Mouse (Mus musculus) embryonic facial prominence, embryonic 12.5 days (tissue): ENCODE results near the gene Gm20683. TPM values are rescaled to one million over a fixed set of nuclear protein-coding genes. Genes with fewer than 3 reads are reported as not detected.

ENCODE experiments used
- ATAC-seq: fragments of 200-750 bp; cut with Nextera tagmentation; 2 replicates; pipeline ENCODE4 v1.8.0; 2017; ENCODE audit not compliant: insufficient number of reproducible peaks, insufficient read depth, low FRiP score, low TSS enrichment
- H3K27ac ChIP-seq: fragments of 300-500 bp; sonication (generic); 2 replicates; pipeline ENCODE4 v1.5.1; 2016; ENCODE audit warnings: mild to moderate bottlenecking
- H3K27me3 ChIP-seq: fragments of 300-500 bp; sonication (generic); 2 replicates; pipeline ENCODE4 v1.6.1; 2016; ENCODE audit warnings: mild to moderate bottlenecking, moderate library complexity
- H3K36me3 ChIP-seq: fragments of 300-500 bp; sonication (generic); 2 replicates; pipeline ENCODE4 v1.6.1; 2016; ENCODE audit warnings: mild to moderate bottlenecking
- H3K4me1 ChIP-seq: fragments of 300-500 bp; sonication (generic); 2 replicates; pipeline ENCODE4 v1.6.1; 2016
- H3K4me2 ChIP-seq: fragments of 300-500 bp; sonication (generic); replicated peaks from 2 replicates; pipeline ENCODE4 v1.6.1; 2016; ENCODE audit warnings: mild to moderate bottlenecking, moderate library complexity
- H3K4me3 ChIP-seq: fragments of 300-500 bp; sonication (generic); 2 replicates; pipeline ENCODE4 v1.5.1; 2016; ENCODE audit warnings: mild to moderate bottlenecking
- H3K9ac ChIP-seq: fragments of 300-500 bp; sonication (generic); 2 replicates; pipeline ENCODE4 v1.6.1; 2016; ENCODE audit warnings: mild to moderate bottlenecking, moderate library complexity
- H3K9me3 ChIP-seq: fragments of 300-500 bp; sonication (generic); 2 replicates; pipeline ENCODE4 v1.6.1; 2016; ENCODE audit warnings: mild to moderate bottlenecking, moderate library complexity
- WGBS: fragments of 180-500 bp; shearing (Covaris S2); methylation state at CpG from one replicate; pipeline ENCODE4 v1.1.7; 2016; 5-methylcytosine and 5-hydroxymethylcytosine counted together
- polyA plus RNA-seq: library from polyadenylated mRNA; unstranded; fragments of >200 nt; fragmentation: Nextera tagmentation; extraction: Ambion mirVana; gene quantifications from 2 replicates; pipeline ENCODE4 v1.2.1, GENCODE M21; 2016

Gm20683 gene
- 1.5 and 2.4 TPM in 2 replicates for polyA plus RNA-seq

DNA sequence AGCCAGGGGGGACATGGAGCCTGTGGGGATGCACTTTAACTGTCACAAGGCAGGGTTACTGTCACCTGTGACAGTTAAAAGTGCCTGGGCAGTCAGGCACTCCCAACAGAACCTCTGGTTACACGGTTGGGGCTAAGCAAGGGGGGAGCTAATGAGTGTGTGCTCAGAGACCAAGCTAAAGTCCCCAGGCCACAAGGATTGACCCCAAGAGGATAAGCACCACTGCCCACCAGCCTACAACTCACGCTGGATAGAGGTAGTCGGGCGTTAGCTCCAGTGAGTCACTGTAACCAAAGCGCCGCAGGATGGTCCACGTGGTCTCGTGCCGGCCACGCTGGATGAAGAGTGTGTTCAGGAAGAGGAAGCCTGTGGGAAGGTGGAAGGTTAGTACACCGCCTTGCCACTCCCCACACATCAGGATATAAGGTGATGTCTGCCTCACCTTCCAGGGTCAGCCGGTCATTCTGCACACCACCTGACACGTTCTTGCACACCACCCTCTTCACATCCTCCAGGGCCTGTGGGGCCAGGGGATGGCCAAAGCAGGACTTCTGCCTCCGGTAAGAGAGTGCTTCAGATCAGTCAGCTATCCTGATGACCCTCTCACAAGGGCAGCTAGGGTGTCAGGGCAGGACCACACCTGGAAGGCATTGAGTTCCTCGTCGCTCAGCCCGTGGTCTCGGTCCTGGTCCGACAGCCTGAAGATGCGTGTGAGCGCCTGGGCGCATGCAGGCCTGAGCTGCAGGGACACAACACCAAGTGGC lies at the start of gene Gm20683:
Gene Gm20683 (minus strand): TSS at position 647 of the 764 bp plus-strand sequence.
- no peaks in the 10 kb centered on the region for H3K9me3 ChIP-seq
- H3K36me3 ChIP-seq: peaks cover 58% of the 10 kb centered on the region
- H3K27me3 ChIP-seq: no peaks in the 10 kb centered on the region
- H3K4me2 ChIP-seq: no peak within 1 kb of the TSS
- no peak within 1 kb of the TSS for H3K9ac ChIP-seq
- ATAC-seq: no peak
- no peak within 1 kb of the TSS for H3K27ac ChIP-seq
- peaks cover 27% of the 10 kb centered on the region for H3K4me1 ChIP-seq
- H3K4me3 ChIP-seq: no peak within 1 kb of the TSS
- WGBS: 92% methylated on average over 22 of the region's 22 CpGs

DNA sequence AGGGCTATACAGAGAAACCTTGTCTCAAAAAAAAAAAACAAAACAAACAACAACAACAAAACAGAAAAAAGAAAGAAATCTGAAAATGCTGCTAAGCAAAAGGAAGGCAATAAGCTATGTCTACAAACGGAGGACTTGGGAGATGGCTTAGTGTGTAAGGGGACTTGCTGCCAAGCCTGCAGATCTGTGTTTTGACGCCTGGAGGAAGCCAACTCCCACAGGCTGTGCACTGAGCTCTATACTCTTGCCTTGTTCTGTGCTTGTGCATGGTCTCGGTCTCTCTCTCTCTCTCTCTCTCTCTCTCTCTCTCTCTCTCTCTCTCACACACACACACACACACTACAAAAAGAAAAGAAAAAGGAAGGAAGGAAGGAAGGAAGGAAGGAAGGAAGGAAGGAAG lies 47.3 kb upstream of the Gm20683 start:
- H3K27me3 ChIP-seq: no peaks in the 10 kb centered on the region
- H3K4me3 ChIP-seq: no peak overlapping the region
- peaks cover 34% of the 10 kb centered on the region for H3K36me3 ChIP-seq
- no peaks in the 10 kb centered on the region; the same call in 1 of the 2 replicates for H3K4me1 ChIP-seq
- H3K9ac ChIP-seq: no peak overlapping the region
- H3K4me2 ChIP-seq: no peak overlapping the region
- ATAC-seq: no peak
- no peaks in the 10 kb centered on the region for H3K9me3 ChIP-seq
- H3K27ac ChIP-seq: no peak overlapping the region
- 89% methylated on average over 3 of the region's 3 CpGs for WGBS

DNA sequence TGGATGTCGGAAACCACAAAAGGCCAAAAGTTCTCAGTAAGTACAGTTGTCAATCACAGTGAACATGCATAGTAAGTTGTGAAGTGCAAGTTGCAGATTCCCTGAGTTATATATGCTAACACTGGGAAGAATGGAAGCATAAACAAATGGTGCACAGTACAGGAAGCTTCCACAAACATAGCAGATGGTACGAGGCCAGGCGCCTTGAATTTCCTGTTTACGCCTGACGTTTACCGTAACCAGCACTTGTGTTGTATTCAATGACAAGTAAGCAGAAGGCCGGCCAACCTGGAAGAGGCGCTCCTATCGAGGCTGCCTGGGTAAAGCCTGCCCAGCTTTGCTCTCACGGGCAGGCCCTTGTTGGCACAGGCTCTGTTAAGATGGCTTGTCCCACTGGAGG lies 45.9 kb upstream of the Gm20683 start:
- peaks cover 48% of the 10 kb centered on the region for H3K36me3 ChIP-seq
- H3K4me1 ChIP-seq: 0 out of 2 replicates have a peak, but pooled peaks cover under 1% of the 10 kb centered on the region
- no peak for ATAC-seq
- H3K9ac ChIP-seq: no peak overlapping the region
- WGBS: 86% methylated on average over 10 of the region's 10 CpGs
- no peak overlapping the region for H3K4me2 ChIP-seq
- H3K27me3 ChIP-seq: no peaks in the 10 kb centered on the region
- no peaks in the 10 kb centered on the region for H3K9me3 ChIP-seq
- no peak overlapping the region for H3K27ac ChIP-seq
- H3K4me3 ChIP-seq: no peak overlapping the region

DNA sequence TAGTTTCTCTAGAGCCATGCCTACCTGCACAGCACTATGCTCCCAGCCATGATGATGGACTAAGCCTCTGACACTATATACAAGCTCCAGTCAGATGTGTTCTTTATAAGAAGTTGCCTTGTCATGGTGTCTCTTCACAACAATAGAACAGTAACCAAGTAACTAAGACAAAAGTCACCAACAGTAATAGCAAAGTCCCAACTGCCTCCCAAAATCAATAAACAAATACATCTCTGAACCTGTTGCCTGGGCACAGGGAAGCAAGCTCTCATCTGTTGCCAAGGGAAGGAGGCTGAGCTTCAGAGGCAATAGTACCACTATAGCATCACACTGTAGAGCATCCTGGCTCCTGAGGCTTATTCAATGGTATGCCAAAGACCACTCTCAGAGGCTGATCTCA lies 45.2 kb upstream of the Gm20683 start:
- Histone ChIP-seq H3K4me2 (no peak overlapping the region), H3K9ac (no peak overlapping the region), H3K9me3 (no peaks in the 10 kb centered on the region), H3K27ac (no peak overlapping the region), H3K4me3 (no peak overlapping the region), H3K4me1 (0 out of 2 replicates have a peak, but pooled peaks cover 5% of the 10 kb centered on the region), H3K36me3 (peaks cover 53% of the 10 kb centered on the region), H3K27me3 (no peaks in the 10 kb centered on the region)
- no peak for ATAC-seq

DNA sequence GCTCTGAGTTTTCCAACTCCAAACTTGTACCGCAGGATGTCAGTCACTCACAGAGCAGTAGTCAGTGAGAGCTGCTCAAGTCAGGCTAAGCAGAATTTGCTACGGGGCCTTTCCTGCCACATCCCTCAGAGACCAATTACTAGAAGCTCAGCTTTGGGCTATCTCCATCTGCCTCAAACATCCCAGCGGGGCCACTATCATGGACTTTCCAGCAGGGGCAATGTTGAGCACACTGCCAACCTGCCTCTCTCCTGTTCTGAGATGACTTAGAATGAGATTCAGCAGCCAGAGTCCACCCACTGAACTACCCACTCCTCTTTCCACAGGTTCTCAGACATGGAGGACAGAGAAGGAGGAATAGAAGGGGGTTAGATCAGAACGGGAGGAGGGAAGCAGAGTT lies 44.1 kb upstream of the Gm20683 start:
- Histone ChIP-seq H3K4me3 (no peak overlapping the region), H3K27me3 (no peaks in the 10 kb centered on the region), H3K9me3 (no peaks in the 10 kb centered on the region), H3K4me2 (no peak overlapping the region), H3K9ac (no peak overlapping the region), H3K27ac (no peak overlapping the region), H3K4me1 (peaks cover 16% of the 10 kb centered on the region), H3K36me3 (peaks cover 57% of the 10 kb centered on the region)
- no peak for ATAC-seq
- WGBS: 40% methylated on average over 4 of the region's 4 CpGs

DNA sequence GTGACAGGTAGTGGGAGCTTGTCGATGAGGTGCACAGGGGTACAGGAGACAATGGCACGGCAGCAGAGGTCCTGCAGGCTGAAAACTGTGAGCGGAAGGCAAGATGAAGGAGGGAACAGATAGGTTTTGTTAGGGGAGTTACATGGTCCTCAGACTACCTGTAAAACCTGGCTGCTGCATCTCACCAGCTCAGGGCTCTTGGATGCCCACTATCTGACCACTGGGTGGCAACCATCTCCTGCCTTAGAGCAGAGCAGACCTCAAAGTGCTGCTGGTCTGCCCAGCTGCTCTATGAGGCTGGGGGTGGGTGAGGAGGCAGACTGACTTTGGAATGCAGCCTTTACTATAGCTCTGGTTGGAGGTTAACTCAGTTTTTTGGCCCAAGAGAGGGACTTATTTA lies 42.3 kb upstream of the Gm20683 start:
- Histone ChIP-seq H3K4me1 (peaks cover 24% of the 10 kb centered on the region), H3K27me3 (no peaks in the 10 kb centered on the region), H3K36me3 (peaks cover 46% of the 10 kb centered on the region), H3K27ac (no peak overlapping the region), H3K4me2 (no peak overlapping the region), H3K9ac (no peak overlapping the region), H3K9me3 (no peaks in the 10 kb centered on the region), H3K4me3 (no peak overlapping the region)
- ATAC-seq: no peak
- 91% methylated on average over 3 of the region's 3 CpGs for WGBS

DNA sequence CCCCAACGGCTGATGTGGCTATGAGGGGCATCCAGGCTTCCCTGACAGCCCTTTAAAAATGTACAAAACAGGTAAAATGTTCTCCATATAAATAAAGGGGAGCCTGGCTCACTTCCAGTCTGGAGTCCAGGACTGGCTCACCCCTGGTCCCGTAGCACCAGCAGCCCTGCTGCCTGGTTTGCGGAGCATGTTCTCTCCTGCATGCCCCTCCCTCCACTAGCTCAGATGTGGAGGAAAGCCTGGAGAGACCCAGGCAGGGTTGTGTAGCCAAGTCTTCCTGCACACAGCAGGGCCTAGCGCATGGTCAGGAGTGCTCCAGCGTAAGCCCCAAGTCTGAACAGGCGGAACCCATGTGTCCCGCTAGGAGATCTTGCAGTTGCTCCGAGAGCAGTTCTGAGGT lies 41.7 kb upstream of the Gm20683 start:
- no peak for ATAC-seq
- Histone ChIP-seq H3K4me1 (peaks cover 24% of the 10 kb centered on the region), H3K27ac (no peak overlapping the region), H3K27me3 (no peaks in the 10 kb centered on the region), H3K9ac (no peak overlapping the region), H3K36me3 (peaks cover 52% of the 10 kb centered on the region), H3K9me3 (no peaks in the 10 kb centered on the region), H3K4me2 (no peak overlapping the region), H3K4me3 (no peak overlapping the region)
- WGBS: 79% methylated on average over 8 of the region's 8 CpGs

DNA sequence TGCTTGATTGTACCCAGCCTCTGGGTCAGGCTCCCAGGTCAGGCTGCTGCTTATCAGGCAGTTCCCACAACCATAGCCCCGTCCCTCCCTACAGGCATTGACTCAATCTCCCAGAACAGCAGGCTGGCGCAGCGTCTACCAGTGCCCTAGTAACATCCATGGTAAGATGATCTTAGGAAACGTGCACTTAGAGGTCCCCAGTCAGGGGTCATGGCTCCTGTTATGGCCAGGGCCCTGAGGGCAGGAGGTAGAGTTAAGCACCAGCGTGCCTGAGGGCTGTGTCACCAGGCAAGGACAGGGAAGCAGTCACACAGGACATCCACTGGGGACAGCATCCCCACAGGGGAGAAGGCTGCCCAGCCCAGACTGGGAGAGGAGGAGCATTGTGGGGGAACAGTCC lies 40.7 kb upstream of the Gm20683 start:
- 0 out of 2 replicates have a peak, but pooled peaks have one; percentile 18 for ATAC-seq
- Histone ChIP-seq H3K27me3 (no peaks in the 10 kb centered on the region), H3K4me3 (no peak overlapping the region), H3K9ac (no peak overlapping the region), H3K9me3 (no peaks in the 10 kb centered on the region), H3K27ac (0 out of 2 replicates have a peak overlapping the region, but pooled peaks have one; percentile 31), H3K36me3 (peaks cover 55% of the 10 kb centered on the region), H3K4me2 (no peak overlapping the region), H3K4me1 (peaks cover 24% of the 10 kb centered on the region)
- 25% methylated on average over 5 of the region's 5 CpGs for WGBS

DNA sequence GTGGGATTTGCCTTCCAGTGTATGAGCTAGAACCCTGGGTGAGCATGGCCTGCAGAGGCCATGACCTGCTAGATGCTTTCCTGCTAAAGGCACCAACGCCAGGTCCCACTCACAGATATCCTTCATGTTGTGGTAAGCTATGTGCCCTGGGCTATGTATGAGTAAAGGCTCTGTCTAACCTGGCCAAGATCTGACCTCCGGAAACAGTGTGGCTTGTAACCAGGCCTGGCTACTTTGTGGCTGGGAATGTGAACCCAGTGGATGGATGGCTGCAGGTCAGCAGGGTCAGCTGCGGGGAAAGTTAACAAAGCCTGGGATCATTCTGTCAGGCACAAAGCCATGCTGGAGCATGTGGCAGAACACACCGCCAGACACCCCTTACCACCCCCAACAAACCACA lies 40.1 kb upstream of the Gm20683 start:
- Histone ChIP-seq H3K27ac (0 out of 2 replicates have a peak overlapping the region, but pooled peaks have one; percentile 18), H3K9me3 (no peaks in the 10 kb centered on the region), H3K36me3 (peaks cover 55% of the 10 kb centered on the region), H3K27me3 (no peaks in the 10 kb centered on the region), H3K4me2 (no peak overlapping the region), H3K9ac (0 out of 2 replicates have a peak overlapping the region, but pooled peaks have one; percentile 15), H3K4me1 (peaks cover 28% of the 10 kb centered on the region), H3K4me3 (no peak overlapping the region)
- no peak for ATAC-seq
- 12% methylated on average over 4 of the region's 4 CpGs for WGBS

DNA sequence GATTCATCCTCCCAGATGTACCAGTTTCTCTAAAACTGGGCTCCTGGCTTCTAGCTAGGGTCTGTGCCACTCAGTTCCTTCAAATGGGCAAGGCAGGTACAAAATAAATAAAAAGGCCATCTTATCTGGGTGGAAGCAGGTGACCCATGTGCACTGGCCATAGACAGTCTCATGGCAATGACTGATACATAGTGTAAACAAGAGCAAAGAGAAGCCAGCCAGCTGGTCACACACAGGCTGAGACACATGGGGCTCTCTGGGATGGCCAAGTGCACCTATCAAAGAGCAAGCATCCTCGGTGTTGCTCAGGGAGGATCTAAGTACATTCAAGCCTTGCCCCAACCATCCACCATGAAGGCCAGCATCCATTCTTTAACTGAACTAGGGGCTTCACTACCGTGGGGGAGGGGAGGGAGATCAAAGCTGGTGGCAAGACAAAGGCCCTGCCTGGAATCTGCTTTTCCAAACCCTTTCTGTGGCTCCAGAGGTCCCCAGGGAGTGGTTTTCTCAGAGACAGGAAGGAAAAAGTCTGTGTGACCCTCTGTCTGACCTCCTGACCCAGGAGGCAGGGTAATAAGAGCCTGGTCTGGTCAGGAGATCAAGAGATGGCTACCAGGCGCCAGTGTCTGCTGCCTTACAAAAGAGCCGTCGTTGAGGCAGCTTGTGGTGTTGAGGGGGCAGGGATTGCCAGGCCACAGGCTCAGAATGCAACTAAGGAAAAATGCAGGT lies 39.5 kb upstream of the Gm20683 start:
- Histone ChIP-seq H3K36me3 (peaks cover 55% of the 10 kb centered on the region), H3K27me3 (no peaks in the 10 kb centered on the region), H3K4me1 (peaks cover 34% of the 10 kb centered on the region), H3K4me2 (no peak overlapping the region), H3K27ac (peak overlapping the region; percentile 38; the same call in 1 of the 2 replicates), H3K4me3 (no peak overlapping the region), H3K9me3 (no peaks in the 10 kb centered on the region), H3K9ac (no peak overlapping the region)
- ATAC-seq: no peak
- WGBS: 9% methylated on average over 5 of the region's 5 CpGs

DNA sequence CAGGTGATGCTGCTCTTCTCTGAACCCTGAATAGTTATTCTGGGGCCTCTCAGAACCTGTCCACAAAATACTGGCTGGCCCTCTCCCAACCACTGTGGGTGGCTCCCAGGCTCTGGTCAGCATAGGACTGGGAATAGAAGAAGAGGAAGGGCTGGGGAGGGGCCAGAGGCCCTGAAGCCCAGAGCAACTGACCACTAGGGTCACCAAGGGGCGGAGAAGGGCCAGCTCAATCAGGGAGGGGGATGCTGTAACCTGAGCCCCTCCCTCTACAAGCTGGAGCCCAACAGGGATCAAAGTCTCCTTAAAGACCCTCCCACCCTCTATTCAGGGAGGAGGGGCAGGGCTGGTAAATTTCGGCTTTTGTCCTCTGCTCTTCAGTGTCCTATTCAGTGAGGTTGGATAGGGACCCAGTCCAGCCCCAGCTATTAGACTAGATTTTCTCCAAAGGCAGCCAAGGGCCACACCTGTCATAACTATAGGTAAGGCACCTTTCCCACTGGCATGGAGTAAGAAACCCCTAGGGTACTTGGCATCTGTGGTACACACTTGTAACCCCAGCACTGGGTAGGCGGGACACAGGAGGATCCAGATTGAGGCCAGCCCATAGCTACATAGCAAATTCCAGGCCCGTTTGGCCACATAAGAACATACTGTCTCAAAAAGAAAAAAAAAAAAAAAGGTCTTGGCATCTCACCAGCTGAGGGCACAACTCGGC lies 38.8 kb upstream of the Gm20683 start, which contains the start of gene Wfikkn1:
Gene Wfikkn1 (minus strand): TSS at position 663 of the 715 bp plus-strand sequence.
- Histone ChIP-seq H3K4me2 (no peak within 1 kb of the TSS), H3K4me1 (peaks cover 37% of the 10 kb centered on the region), H3K9me3 (no peaks in the 10 kb centered on the region), H3K36me3 (peaks cover 55% of the 10 kb centered on the region), H3K9ac (0 out of 2 replicates have a peak within 1 kb of the TSS, but pooled peaks have one; percentile 15), H3K27me3 (no peaks in the 10 kb centered on the region), H3K4me3 (no peak within 1 kb of the TSS), H3K27ac (peak within 1 kb of the TSS; percentile 38; the same call in 1 of the 2 replicates)
- WGBS: 22% methylated on average over 5 of the region's 5 CpGs
- ATAC-seq: no peak
